16 mouse cellular contexts compared by ENCODE assay signal in the genomic region with DNA sequence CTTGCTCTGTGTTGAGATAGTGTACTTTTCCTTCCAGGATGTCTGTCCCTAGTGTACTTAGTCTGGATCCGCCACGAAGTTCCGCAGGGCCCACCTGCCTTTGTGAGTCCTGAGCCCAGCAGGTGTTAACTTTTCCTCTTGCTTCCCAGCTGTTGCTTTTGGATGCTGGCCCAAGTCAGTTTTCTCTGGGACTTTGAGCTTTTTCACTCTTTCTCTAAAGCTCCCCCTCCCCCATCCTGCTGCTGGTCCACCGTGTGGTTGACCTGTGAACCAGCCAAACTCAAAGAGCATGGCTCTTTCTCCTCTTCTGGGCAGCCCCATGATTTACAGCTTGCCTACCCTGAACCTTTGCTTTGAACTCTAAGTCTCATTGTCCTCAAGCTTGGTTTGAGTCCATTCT. TPM values are rescaled to one million over a fixed set of nuclear protein-coding genes. Genes with fewer than 3 reads are reported as not detected.
DNase-seq lines count a peak whose midpoint lies in the region; ATAC-seq and TF ChIP-seq lines count a peak whose summit lies in the region.
"Had no signal": no experiment of that assay in that cellular context is flagged by ENCODE, and none has a peak within 500 bp of the region (broad histone marks: within the 10 kb centered on the region; RNA-seq: fewer than 3 reads in every experiment).

No protein-coding gene starts in this region.

- no peak for TF ChIP-seq EP300 in liver, postnatal 0 days (IDR thresholded peaks at IDR 0.05; ENCODE audit: low read depth)

- no peaks in the 10 kb centered on the region for H3K27me3 ChIP-seq in kidney, embryonic 16.5 days (ENCODE audit: insufficient read depth, low read length)
- no peaks in the 10 kb centered on the region for H3K27me3 ChIP-seq in liver, postnatal 0 days (ENCODE audit: insufficient read depth, low read length)
- H3K27me3 ChIP-seq: limb, embryonic 12.5 days had no signal

- peaks cover 16% of the 10 kb centered on the region for H3K4me1 ChIP-seq in kidney, embryonic 16.5 days (ENCODE audit: insufficient read depth, low read length)
- H3K4me1 ChIP-seq in liver, postnatal 0 days (ENCODE audit: insufficient read depth), result peaks cover 24% of the 10 kb centered on the region

- no peak overlapping the region for H3K27ac ChIP-seq in kidney, embryonic 16.5 days (ENCODE audit: low read length)
- H3K27ac ChIP-seq in liver, postnatal 0 days (ENCODE audit: low read depth), result 0 out of 2 replicates have a peak overlapping the region, but pooled peaks have one; percentile 12
- H3K27ac ChIP-seq: limb, embryonic 12.5 days had no signal

- H3K9me3 ChIP-seq in kidney, embryonic 16.5 days (ENCODE audit: low read length), result no peaks in the 10 kb centered on the region
- no peaks in the 10 kb centered on the region for H3K9me3 ChIP-seq in liver, postnatal 0 days (ENCODE audit: low read length)
- H3K9me3 ChIP-seq: limb, embryonic 12.5 days; megakaryocyte, embryonic 14.5 days had no signal

- peak; percentile 77 for DNase-seq in kidney, adult 11 months
- peak; percentile 75 to 80 for DNase-seq in kidney, adult 8-10 months
- peak; percentile 60 for DNase-seq in kidney, postnatal 10 days
- DNase-seq in liver, postnatal 0 days, result peak; percentile 59
- DNase-seq in urinary bladder, postnatal 36 days (ENCODE audit: low spot score in 2 of 2), result no peak
- DNase-seq: adrenal gland, adult 8-10 months; heart, postnatal 10 days; lung, adult 2 months; midbrain, embryonic 14.5 days; thymus, adult 18-20 months had no signal

- 69% methylated on average over 4 of the region's 4 CpGs for WGBS in kidney, embryonic 16.5 days
- WGBS in liver, postnatal 0 days (ENCODE audit: insufficient replicate concordance), result 72% methylated on average over 4 of the region's 4 CpGs

- H3K4me3 ChIP-seq in kidney, embryonic 16.5 days (ENCODE audit: low read length), result no peak overlapping the region
- H3K4me3 ChIP-seq in liver, postnatal 0 days (ENCODE audit: low read depth, low read length), result no peak overlapping the region
- H3K4me3 ChIP-seq: limb, embryonic 12.5 days; megakaryocyte, embryonic 14.5 days had no signal

- ATAC-seq in kidney, embryonic 16.5 days (ENCODE audit: low FRiP score, low TSS enrichment), result no peak
- peak; percentile 5; the same call in 1 of the 2 replicates for ATAC-seq in liver, postnatal 0 days
- no peak for ATAC-seq in erythroid progenitor cell, adult 5-6 weeks (replicated peaks; ENCODE audit: low FRiP score, poor library complexity, severe bottlenecking)
- ATAC-seq: forebrain, embryonic 16.5 days had no signal

- no peak overlapping the region for H3K9ac ChIP-seq in kidney, embryonic 16.5 days (replicated peaks; ENCODE audit: low read length)
- no peak overlapping the region for H3K9ac ChIP-seq in liver, postnatal 0 days (replicated peaks)
- H3K9ac ChIP-seq: limb, embryonic 12.5 days had no signal

- no peaks in the 10 kb centered on the region for H3K36me3 ChIP-seq in kidney, embryonic 16.5 days (ENCODE audit: insufficient read depth, low read length)
- no peaks in the 10 kb centered on the region for H3K36me3 ChIP-seq in liver, postnatal 0 days (replicated peaks; ENCODE audit: insufficient read depth, low read length)
- H3K36me3 ChIP-seq: limb, embryonic 12.5 days had no signal

- TF ChIP-seq CTCF in liver, postnatal 0 days (IDR thresholded peaks at IDR 0.05; ENCODE audit: low read depth), result no peak

- no peak overlapping the region for H3K4me2 ChIP-seq in kidney, embryonic 16.5 days (replicated peaks; ENCODE audit: low read depth, low read length)
- no peak overlapping the region for H3K4me2 ChIP-seq in liver, postnatal 0 days (ENCODE audit: low read depth, low read length)
- H3K4me2 ChIP-seq: heart, embryonic 11.5 days; limb, embryonic 12.5 days had no signal

RNA-seq across cellular contexts. Expression of gene Cep152, which starts 1.6 kb away (rescaled TPM):
- polyA plus RNA-seq in kidney, embryonic 16.5 days (2015; fragmentation: Nextera tagmentation; extraction: Ambion mirVana), result 7.4 and 8.9 TPM in 2 replicates
- polyA plus RNA-seq in liver, postnatal 0 days (2015; fragmentation: Nextera tagmentation; extraction: Ambion mirVana), result 1.8 and 2.4 TPM in 2 replicates
- 14.3 and 20.2 TPM in 2 replicates for total RNA-seq in erythroid progenitor cell, adult 5-6 weeks (2015; ENCODE audit: low replicate concordance)
- 36.8 and 49.8 TPM in 2 replicates for total RNA-seq in erythroid progenitor cell, adult 5-6 weeks (2017; ENCODE audit: low replicate concordance)

RNA-seq across cellular contexts. Expression of gene Eid1, which starts 46.4 kb away (rescaled TPM):
- 91.8 and 99.5 TPM in 2 replicates for polyA plus RNA-seq in kidney, embryonic 16.5 days (2015; fragmentation: Nextera tagmentation; extraction: Ambion mirVana)
- 27.9 and 30.7 TPM in 2 replicates for polyA plus RNA-seq in liver, postnatal 0 days (2015; fragmentation: Nextera tagmentation; extraction: Ambion mirVana)
- total RNA-seq in erythroid progenitor cell, adult 5-6 weeks (2015; ENCODE audit: low replicate concordance), result 52.0 and 77.1 TPM in 2 replicates
- total RNA-seq in erythroid progenitor cell, adult 5-6 weeks (2017; ENCODE audit: low replicate concordance), result 96.0 and 96.6 TPM in 2 replicates

Comparison
In these comparisons a context has a peak if more than half of its experiments do, and no peak if none do; other contexts are left out.
1. DNase-seq: peak in kidney, adult 11 months (single experiment), kidney, adult 8-10 months (2 of 2), kidney, postnatal 10 days (single experiment) and liver, postnatal 0 days (single experiment); none in urinary bladder, postnatal 36 days (0 of 2).